Mouse (Mus musculus) layer of hippocampus, adult 2 months (tissue): Measurements from ENCODE around the gene Lpcat4. TPM values are rescaled to one million over a fixed set of nuclear protein-coding genes. Genes with fewer than 3 reads are reported as not detected.
A peak's percentile ranks its signal among the peaks of the same experiment; 100 is the strongest.
"Not testable (repeated sequence)": the region's sequence is repeated elsewhere in the genome, so short reads cannot be mapped to it uniquely, and the experiment has no call there.

Experiments
- DNase-seq, 2 experiments: peaks; one replicate each; pipeline ENCODE4 v3.0.0; 2022; ENCODE audit warnings: low spot score in 2 of 2
- H3K27ac ChIP-seq: fragments of 200-600 bp; 2 replicates; pipeline ENCODE4 v1.8.1; 2022
- H3K4me3 ChIP-seq: fragments of 200-600 bp; 2 replicates; pipeline ENCODE4 v1.8.1; 2022; ENCODE audit warnings: mild to moderate bottlenecking
- CTCF ChIP-seq: fragments of 200-600 bp; conservative IDR thresholded peaks from 2 replicates; pipeline ENCODE4 v1.8.1; 2022; ENCODE audit warnings: antibody characterized with exemption, mild to moderate bottlenecking, moderate library complexity
- total RNA-seq, 2 experiments: library from RNA; stranded (reverse); gene quantifications; 2 replicates each; pipeline ENCODE4 v1.2.3; 2021

Lpcat4 gene
- total RNA-seq, 2 experiments from 2014 or later, result 87.5 to 89.8 TPM

DNA sequence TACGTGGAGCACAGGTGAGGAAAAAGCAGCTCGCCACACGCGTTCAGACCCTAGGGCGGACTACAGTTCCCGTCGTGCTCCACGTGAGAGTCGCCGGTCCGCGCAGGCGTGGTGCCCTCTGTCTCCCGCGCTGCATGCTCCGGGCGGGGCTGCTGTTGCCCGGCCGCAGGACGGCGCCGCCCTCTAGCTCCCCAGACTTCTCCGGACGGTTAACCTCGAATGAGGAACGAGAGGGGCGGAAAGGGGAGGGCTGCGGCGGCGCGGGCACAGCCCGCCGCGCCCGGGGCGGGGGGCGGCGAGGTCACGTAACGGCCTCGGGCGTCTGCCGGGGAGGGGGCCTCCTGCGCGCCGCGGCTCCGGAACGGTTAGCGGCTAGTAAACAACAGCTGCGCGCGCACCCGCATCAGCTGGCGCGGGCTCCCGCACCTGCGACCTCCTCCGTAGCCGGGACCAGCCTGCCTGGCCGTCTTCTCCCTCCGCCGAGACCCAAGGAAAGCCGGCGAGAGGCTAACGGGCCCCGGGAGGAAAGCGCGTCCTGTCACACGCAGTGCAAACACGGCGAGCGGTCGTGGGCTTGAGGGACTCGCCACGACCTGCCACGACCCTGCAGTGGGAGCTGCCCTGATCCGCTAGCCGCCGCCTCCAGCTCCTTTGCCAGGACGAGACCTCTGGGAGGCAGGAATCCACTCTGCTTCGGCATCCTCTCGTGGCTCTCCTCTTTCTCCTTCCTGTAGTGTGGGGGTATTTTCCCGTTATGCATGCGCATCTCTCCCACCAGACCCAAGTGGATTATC lies 26.4 kb downstream of the Lpcat4 start, which contains the start of gene Slc12a6:
Gene Slc12a6 (plus strand): TSS at position 378 of the 794 bp plus-strand sequence.
- DNase-seq, result peak; percentile 86 to 90
- peak; percentile 31 for TF ChIP-seq CTCF
- peak within 1 kb of the TSS; percentile 99 for H3K27ac ChIP-seq
- peak within 1 kb of the TSS; percentile 86 for H3K4me3 ChIP-seq

DNA sequence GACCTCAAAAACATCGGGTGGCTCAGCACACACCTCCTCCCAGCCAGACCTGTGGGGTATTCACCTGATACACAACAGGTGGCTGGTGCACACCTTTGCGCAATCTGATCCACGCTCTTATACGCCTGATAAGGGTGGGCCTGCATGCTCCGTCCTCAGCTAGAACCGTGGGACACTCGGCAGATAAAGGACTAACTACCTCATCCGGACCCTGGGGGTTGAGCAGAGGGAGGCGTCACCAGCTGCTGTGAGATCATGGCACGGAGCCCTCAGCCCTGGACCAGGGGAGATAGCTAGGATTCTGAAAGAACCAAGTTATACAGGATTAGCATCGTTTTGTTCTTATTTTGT lies 26.9 kb downstream of the Lpcat4 start, which contains the start of gene Gm21985:
Gene Gm21985 (plus strand): TSS at position 73 of the 351 bp plus-strand sequence.
- peak in 1 of 2 experiments; percentile 44 for DNase-seq
- no peak for TF ChIP-seq CTCF
- peak within 1 kb of the TSS; percentile 86 for H3K4me3 ChIP-seq

DNA sequence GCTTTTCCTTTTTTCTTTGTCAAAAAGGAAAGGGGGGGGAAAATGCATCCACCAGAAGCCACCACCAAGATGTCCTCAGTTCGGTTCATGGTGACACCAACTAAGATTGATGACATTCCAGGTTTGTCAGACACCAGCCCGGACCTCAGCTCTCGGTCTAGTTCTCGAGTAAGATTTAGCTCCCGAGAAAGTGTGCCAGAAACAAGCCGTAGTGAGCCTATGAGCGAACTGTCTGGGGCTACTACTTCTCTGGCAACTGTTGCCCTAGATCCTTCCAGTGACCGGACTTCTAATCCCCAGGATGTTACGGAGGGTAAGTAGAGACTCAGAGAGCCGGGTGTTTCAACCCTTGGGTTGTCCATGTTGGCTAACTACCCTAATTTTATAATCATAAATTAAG lies 27.5 kb downstream of the Lpcat4 start:
- peak overlapping the region; percentile 99 for H3K27ac ChIP-seq

More for the DNA sequence above, 26.9 kb downstream of the Lpcat4 start, which contains the start of gene Gm21985:
- peak within 1 kb of the TSS; percentile 99 for H3K27ac ChIP-seq

DNA sequence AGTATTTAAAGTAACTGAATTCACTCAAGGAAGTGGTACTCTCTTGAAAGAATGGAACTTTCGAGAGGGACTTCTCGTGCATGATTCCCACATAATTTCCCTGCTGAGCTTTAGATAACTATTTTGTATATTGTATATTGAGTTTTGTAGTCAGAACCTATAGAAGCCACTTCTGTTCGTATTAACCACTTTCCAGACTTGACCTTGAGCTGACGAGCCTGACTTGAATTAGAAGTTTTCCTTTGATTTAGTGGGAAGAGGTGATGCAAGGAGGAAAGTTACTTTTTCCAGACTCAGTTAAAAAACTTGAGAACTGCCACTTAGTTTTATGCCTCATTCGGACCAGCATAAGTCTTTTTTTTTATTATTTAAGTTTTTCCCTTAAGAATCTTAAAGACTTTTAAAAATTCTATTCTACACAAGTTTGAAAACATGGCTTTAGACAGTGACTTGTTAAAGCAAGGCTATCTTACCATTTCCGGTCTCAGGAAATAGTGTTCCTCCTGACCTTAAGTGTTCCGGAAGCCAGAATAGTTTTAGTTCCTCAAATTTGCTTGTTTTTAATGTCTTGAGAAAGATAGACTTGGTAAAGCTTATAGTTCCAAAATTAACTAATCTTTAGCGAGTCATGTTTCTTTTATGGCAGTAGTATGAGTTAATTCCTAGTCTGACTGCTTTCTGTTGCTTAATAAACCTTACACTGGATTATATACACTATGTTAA lies 28.4 kb downstream of the Lpcat4 start:
- no peak for DNase-seq
- TF ChIP-seq CTCF, result no peak
- peak overlapping the region; percentile 99 for H3K27ac ChIP-seq
- peak overlapping the region; percentile 86 for H3K4me3 ChIP-seq

More for the DNA sequence above, 27.5 kb downstream of the Lpcat4 start:
- no peak for DNase-seq
- H3K4me3 ChIP-seq, result peak overlapping the region; percentile 86
- no peak for TF ChIP-seq CTCF

DNA sequence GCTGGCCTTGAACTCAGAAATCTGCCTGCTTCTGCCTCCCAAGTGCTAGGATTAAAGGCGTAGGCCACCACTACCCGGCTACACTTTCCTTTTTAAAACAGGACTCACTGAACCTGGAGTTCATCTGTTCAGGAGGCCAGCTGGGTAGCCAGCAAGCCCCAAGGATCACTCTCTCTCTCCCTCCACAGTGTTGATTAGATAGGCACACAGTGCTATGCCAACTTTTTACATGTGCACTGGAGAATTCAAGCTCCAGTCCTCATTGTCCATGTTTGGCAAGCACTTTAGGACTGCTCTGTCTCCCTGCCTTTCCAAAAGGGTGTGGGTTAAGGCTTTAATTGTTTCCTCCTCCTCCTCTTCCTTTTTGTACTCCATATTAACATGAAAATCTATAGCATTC lies 30.7 kb downstream of the Lpcat4 start:
- no peak overlapping the region for H3K4me3 ChIP-seq
- DNase-seq, result no peak
- no peak overlapping the region for H3K27ac ChIP-seq
- no peak for TF ChIP-seq CTCF

DNA sequence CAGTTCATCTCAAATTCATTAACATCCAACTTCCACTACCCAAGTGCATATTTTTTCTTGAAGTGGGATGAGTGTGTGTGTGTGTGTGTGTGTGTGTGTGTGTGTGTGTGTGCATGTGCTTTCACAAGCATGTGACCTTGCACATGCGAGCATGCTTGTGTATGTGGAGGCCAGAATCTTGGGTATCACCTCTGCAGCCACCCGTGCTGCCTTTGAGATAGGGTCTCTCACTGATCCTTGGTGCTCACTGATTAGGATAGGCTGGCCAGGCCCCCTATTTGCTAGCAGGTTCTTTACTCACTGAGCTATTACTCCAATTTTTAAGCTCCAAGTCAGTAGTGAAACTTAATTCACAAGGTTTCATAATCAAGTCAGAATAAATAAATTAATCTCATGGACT lies 33.6 kb downstream of the Lpcat4 start:
- TF ChIP-seq CTCF, result no peak
- no peak overlapping the region for H3K4me3 ChIP-seq
- H3K27ac ChIP-seq, result no peak overlapping the region
- no peak for DNase-seq

DNA sequence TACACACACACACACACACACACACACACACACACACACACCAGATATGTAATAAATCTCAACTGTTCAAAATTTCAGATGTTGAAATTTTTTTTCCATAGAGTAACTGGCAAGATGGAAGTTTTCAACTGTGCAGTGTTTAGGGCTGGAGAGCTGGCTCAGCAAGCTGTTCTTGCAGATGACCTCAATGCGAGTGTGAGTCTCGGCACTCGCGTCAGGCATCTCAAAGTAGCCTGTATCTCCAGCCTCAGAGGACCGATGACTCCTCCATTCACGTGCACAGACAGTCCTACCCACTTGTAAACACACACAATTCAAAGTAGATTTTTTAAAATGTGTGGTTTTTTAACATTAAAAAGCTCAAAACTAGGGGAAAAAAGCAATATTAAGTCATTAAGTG lies 34.2 kb downstream of the Lpcat4 start:
- H3K27ac ChIP-seq, result no peak overlapping the region
- H3K4me3 ChIP-seq, result no peak overlapping the region
- no peak for DNase-seq
- no peak for TF ChIP-seq CTCF

DNA sequence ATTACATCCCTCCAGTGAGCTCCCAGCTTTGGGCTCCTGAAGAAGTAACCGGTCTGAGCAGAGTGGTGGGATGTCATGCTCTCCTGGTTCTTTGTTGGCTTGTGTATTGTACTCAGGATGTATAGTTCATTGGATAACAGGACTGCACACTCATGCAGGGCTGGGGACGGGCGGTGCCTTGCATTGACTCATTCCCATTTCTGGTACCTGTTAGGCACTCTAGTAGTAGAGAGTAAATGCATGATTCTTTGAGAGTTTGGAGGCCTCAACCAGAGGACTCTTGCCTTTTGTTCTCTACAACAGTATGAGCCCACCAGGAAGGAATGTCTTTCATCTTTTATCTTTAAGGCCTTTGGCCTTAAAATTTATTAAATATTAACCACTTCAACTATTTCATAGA lies 37.6 kb downstream of the Lpcat4 start:
- H3K27ac ChIP-seq, result no peak overlapping the region
- no peak for DNase-seq
- H3K4me3 ChIP-seq, result no peak overlapping the region
- TF ChIP-seq CTCF, result no peak

DNA sequence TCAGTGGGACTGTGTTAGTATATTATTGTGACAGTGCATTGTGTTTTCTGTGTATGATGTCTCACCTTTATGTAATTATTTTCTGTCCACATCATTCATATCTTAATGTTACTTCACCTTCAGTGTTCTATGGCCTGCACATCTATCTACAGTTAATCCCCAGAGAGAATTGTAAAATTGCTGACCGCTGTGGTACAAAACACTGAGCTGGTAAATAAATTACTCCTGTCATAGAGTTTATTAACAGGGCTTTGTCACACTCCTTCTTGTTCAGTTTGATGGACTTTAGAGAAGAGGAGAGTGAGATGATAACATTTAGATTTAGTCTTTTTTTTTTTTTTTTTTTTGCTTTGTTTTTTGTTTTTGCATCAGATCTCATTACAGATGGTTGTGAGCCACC lies 43.6 kb downstream of the Lpcat4 start:
- no peak for TF ChIP-seq CTCF
- no peak for DNase-seq
- no peak overlapping the region for H3K27ac ChIP-seq
- H3K4me3 ChIP-seq, result no peak overlapping the region

DNA sequence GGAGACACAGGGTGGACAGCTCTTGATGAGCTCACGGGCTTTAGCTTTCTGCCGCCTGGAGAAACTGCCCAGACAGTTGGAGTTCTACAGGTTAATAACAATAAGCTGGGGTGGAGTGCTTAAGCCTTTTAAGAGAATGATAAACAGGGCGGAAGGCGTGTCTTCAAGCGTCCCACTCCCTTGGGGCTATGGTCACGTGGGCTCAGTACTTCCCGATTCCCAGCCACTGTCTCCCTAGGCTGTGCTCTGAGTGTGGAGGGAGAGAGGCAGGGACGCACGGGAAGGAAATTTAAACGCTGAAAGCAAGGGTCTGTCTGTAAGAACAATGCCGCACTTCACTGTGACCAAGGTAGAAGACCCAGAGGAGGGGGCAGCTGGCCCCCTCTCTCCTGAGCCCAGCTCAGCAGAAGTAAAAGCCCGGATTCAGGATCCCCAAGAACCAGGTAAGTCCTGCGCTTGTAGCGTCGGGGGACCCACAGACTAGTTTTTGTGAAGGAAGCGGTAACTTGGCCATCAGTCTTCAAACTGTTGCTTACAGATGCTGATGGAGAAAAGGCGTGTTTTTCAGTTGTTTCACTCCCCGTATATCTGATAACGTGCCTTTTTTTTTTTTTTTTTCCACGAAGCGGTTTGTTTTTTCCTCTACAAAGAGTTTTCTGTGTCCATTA lies 45.2 kb downstream of the Lpcat4 start:
- Histone ChIP-seq H3K4me3 (peak overlapping the region; percentile 59), H3K27ac (peak overlapping the region; percentile 29)
- DNase-seq, result peak in 1 of 2 experiments; percentile 25
- no peak for TF ChIP-seq CTCF

DNA sequence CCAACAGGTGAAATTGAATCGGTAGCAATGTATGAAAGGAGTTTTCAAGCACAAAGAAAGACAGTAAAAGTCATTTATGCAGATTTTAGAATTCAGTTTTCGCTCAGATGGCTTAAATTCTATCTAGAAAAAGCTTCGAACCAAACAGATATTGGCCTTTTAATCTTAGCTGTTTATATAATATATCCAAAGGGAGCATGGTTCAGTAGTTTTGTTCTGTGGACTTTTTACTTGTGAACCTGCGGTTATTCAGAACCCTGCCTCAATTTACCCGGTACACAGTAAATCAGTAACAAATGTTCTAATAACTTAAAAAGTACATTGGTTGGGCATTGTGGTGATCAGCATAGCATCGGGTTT lies 45.7 kb downstream of the Lpcat4 start:
- DNase-seq, result no peak
- no peak for TF ChIP-seq CTCF
- peak overlapping the region; percentile 59 for H3K4me3 ChIP-seq

DNA sequence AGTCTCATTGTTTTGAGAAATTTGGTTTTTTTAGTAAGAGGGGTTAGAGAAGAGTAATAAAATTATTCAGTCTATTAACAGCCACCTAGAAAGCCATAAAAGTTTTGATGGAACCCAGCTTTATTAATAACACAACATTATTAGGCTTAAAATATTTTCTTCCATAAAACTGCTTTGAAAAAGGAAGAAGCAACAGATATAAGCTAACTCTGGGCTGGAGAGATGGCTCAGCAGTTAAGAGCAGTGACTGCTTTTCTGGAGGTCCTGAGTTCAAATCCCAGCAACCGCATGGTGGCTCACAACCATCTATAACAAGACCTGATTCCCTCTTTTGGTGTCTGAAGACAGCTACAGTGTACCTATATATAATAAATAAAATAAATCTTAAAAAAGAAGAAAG lies 46.8 kb downstream of the Lpcat4 start:
- not testable (repeated sequence) for DNase-seq, H3K4me3 ChIP-seq, H3K27ac ChIP-seq

More for the DNA sequence above, 45.7 kb downstream of the Lpcat4 start:
- no peak overlapping the region for H3K27ac ChIP-seq

DNA sequence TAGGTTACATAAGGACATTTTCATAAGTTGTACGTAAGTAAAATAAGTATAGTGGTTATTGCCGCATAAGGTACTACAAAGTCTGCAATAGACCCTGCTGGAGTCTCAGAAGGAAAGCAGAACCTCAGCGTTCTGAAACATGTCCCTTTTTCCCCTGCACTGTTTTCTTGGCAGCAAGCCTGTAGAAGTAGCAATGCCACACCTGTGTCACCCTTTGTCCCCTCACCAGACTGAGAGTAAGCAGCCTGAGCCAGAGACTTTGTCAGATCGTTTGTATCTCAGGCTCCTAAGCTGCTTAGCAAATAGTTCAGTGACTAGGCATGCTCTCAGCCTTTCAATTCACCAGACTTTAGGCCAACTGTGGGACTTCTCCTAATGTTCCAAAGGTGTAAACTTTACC lies 47.8 kb downstream of the Lpcat4 start:
- DNase-seq, result no peak
- TF ChIP-seq CTCF, result no peak
- Histone ChIP-seq H3K27ac (no peak overlapping the region), H3K4me3 (no peak overlapping the region)
